Mouse (Mus musculus) ES-Bruce4 (cell line): Measurements from ENCODE around the gene Wnk2. TPM values are rescaled to one million over a fixed set of nuclear protein-coding genes. Genes with fewer than 3 reads are reported as not detected.

ENCODE experiments used
- H3K27ac ChIP-seq: 2 replicates; pipeline ENCODE4 v1.5.1; 2012; ENCODE audit warnings: low read length, inconsistent platforms; ENCODE audit not compliant: insufficient read depth
- H3K27me3 ChIP-seq: 2 replicates; pipeline ENCODE4 v1.6.1; 2012; ENCODE audit warnings: mild to moderate bottlenecking, low read length, inconsistent platforms; ENCODE audit not compliant: control insufficient read depth, poor library complexity, insufficient read depth, severe bottlenecking
- H3K36me3 ChIP-seq: 2 replicates; pipeline ENCODE4 v1.6.1; 2012; ENCODE audit warnings: inconsistent platforms, mild to moderate bottlenecking, low read length, moderate library complexity; ENCODE audit not compliant: control insufficient read depth, poor library complexity, insufficient read depth, severe bottlenecking
- H3K4me1 ChIP-seq: one replicate; pipeline ENCODE4 v1.8.1; 2011; ENCODE audit warnings: low read length; ENCODE audit not compliant: control insufficient read depth, insufficient read depth
- H3K4me3 ChIP-seq: 2 replicates; pipeline ENCODE4 v1.5.1; 2011; ENCODE audit warnings: low read depth, mild to moderate bottlenecking, low read length
- H3K9ac ChIP-seq: 2 replicates; pipeline ENCODE4 v1.6.1; 2012; ENCODE audit warnings: low read depth, mild to moderate bottlenecking, inconsistent platforms; ENCODE audit not compliant: poor library complexity, severe bottlenecking
- H3K9me3 ChIP-seq: replicated peaks from 2 replicates; pipeline ENCODE4 v1.6.1; 2012; ENCODE audit warnings: mild to moderate bottlenecking, low read length, inconsistent platforms; ENCODE audit not compliant: control insufficient read depth, poor library complexity, insufficient read depth, severe bottlenecking
- CTCF ChIP-seq: IDR thresholded peaks from one replicate; pipeline ENCODE4 v1.8.1; 2011; ENCODE audit warnings: low read depth, low read length
- EP300 ChIP-seq: IDR thresholded peaks from 2 replicates; pipeline ENCODE4 v1.6.1; 2011; ENCODE audit warnings: low read depth, low read length; ENCODE audit not compliant: insufficient read depth
- POLR2A ChIP-seq: IDR thresholded peaks from one replicate; pipeline ENCODE4 v1.8.1; 2011; ENCODE audit warnings: low read length; ENCODE audit not compliant: insufficient read depth
- polyA plus RNA-seq: library from polyadenylated mRNA; stranded (reverse); fragments of >200 nt; gene quantifications from 2 replicates; pipeline ENCODE4 v1.2.4, GENCODE M21; 2011; ENCODE audit warnings: low read depth; ENCODE audit not compliant: missing spikeins, insufficient read depth, insufficient read length

The Wnk2 gene
- polyA plus RNA-seq, 1 experiment, result 7.9 TPM

GRCm38 (mm10) chr13:49082151-49082879 lies 65.5 kb downstream of the Wnk2 start:
- Histone ChIP-seq H3K9me3 (no peaks in the 10 kb centered on the region), H3K36me3 (no peaks in the 10 kb centered on the region), H3K4me1 (no peaks in the 10 kb centered on the region), H3K27ac (no peak overlapping the region), H3K4me3 (no peak overlapping the region), H3K27me3 (no peaks in the 10 kb centered on the region), H3K9ac (no peak overlapping the region)
- TF ChIP-seq EP300, result no peak
- TF ChIP-seq CTCF, result no peak
- no peak for TF ChIP-seq POLR2A

GRCm38 (mm10) chr13:49076196-49076595 lies 71.6 kb downstream of the Wnk2 start:
- Histone ChIP-seq H3K9ac (no peak overlapping the region), H3K27ac (no peak overlapping the region), H3K4me1 (no peaks in the 10 kb centered on the region), H3K9me3 (no peaks in the 10 kb centered on the region), H3K4me3 (no peak overlapping the region), H3K27me3 (no peaks in the 10 kb centered on the region), H3K36me3 (no peaks in the 10 kb centered on the region)
- TF ChIP-seq CTCF, result no peak
- TF ChIP-seq POLR2A, result no peak
- TF ChIP-seq EP300, result no peak

GRCm38 (mm10) chr13:49075377-49075776 lies 72.4 kb downstream of the Wnk2 start:
- no peak overlapping the region for H3K9ac ChIP-seq
- TF ChIP-seq CTCF, result no peak
- no peak for TF ChIP-seq EP300
- no peak for TF ChIP-seq POLR2A
- H3K4me3 ChIP-seq, result no peak overlapping the region
- no peaks in the 10 kb centered on the region for H3K36me3 ChIP-seq
- no peaks in the 10 kb centered on the region for H3K27me3 ChIP-seq
- no peaks in the 10 kb centered on the region for H3K4me1 ChIP-seq
- no peak overlapping the region for H3K27ac ChIP-seq
- H3K9me3 ChIP-seq, result no peaks in the 10 kb centered on the region

GRCm38 (mm10) chr13:49073295-49073694 lies 74.5 kb downstream of the Wnk2 start:
- no peak overlapping the region for H3K4me3 ChIP-seq
- no peaks in the 10 kb centered on the region for H3K27me3 ChIP-seq
- no peaks in the 10 kb centered on the region for H3K36me3 ChIP-seq
- H3K9ac ChIP-seq, result no peak overlapping the region
- no peaks in the 10 kb centered on the region for H3K9me3 ChIP-seq
- H3K4me1 ChIP-seq, result no peaks in the 10 kb centered on the region
- H3K27ac ChIP-seq, result no peak overlapping the region
- no peak for TF ChIP-seq EP300
- no peak for TF ChIP-seq POLR2A
- TF ChIP-seq CTCF, result no peak

- no peak overlapping the region for H3K4me3 ChIP-seq
- H3K4me1 ChIP-seq, result no peaks in the 10 kb centered on the region
- H3K27me3 ChIP-seq, result no peaks in the 10 kb centered on the region
- TF ChIP-seq CTCF (no peak), POLR2A (no peak), EP300 (no peak)
- no peak overlapping the region for H3K27ac ChIP-seq
- H3K9me3 ChIP-seq, result no peaks in the 10 kb centered on the region
- no peak overlapping the region for H3K9ac ChIP-seq
- H3K36me3 ChIP-seq, result no peaks in the 10 kb centered on the region
Observed at GRCm38 (mm10) chr13:49071861-49072260, 76.0 kb downstream of the Wnk2 start.

GRCm38 (mm10) chr13:49069979-49070378 lies 77.8 kb downstream of the Wnk2 start:
- no peaks in the 10 kb centered on the region for H3K9me3 ChIP-seq
- H3K27me3 ChIP-seq, result no peaks in the 10 kb centered on the region
- H3K4me1 ChIP-seq, result no peaks in the 10 kb centered on the region
- H3K36me3 ChIP-seq, result no peaks in the 10 kb centered on the region
- no peak overlapping the region for H3K4me3 ChIP-seq
- H3K9ac ChIP-seq, result no peak overlapping the region
- H3K27ac ChIP-seq, result no peak overlapping the region
- TF ChIP-seq EP300 (no peak), CTCF (no peak), POLR2A (no peak)
